Mouse (Mus musculus) midbrain, embryonic 16.5 days (tissue): Measurements from ENCODE around the gene Sox6. TPM values are rescaled to one million over a fixed set of nuclear protein-coding genes. Genes with fewer than 3 reads are reported as not detected.

ENCODE experiments used
- ATAC-seq: fragments of 200-750 bp; cut with Nextera tagmentation; 2 replicates; pipeline ENCODE4 v1.8.0; 2017; ENCODE audit warnings: moderate TSS enrichment
- H3K27ac ChIP-seq: fragments of 300-500 bp; sonication (generic); 2 replicates; pipeline ENCODE4 v1.5.1; 2014; ENCODE audit warnings: mild to moderate bottlenecking, low read length, mixed read lengths
- H3K27me3 ChIP-seq: fragments of 300-500 bp; sonication (generic); 2 replicates; pipeline ENCODE4 v1.6.1; 2014; ENCODE audit warnings: low read depth, low read length, mixed read lengths; ENCODE audit not compliant: control insufficient read depth, insufficient read depth
- H3K36me3 ChIP-seq: fragments of 300-500 bp; sonication (generic); 2 replicates; pipeline ENCODE4 v1.6.1; 2014; ENCODE audit warnings: mild to moderate bottlenecking, low read length, moderate library complexity, mixed read lengths; ENCODE audit not compliant: control insufficient read depth, insufficient read depth
- H3K4me1 ChIP-seq: fragments of 300-500 bp; sonication (generic); 2 replicates; pipeline ENCODE4 v1.6.1; 2014; ENCODE audit warnings: mild to moderate bottlenecking, low read length, mixed read lengths; ENCODE audit not compliant: control insufficient read depth, insufficient read depth
- H3K4me2 ChIP-seq: fragments of 300-500 bp; sonication (generic); 2 replicates; pipeline ENCODE4 v1.6.1; 2014; ENCODE audit warnings: mild to moderate bottlenecking, low read length, mixed read lengths
- H3K4me3 ChIP-seq: fragments of 300-500 bp; sonication (generic); 2 replicates; pipeline ENCODE4 v1.5.1; 2014; ENCODE audit warnings: low read depth, mild to moderate bottlenecking, low read length, moderate library complexity, mixed read lengths
- H3K9ac ChIP-seq: fragments of 300-500 bp; sonication (generic); 2 replicates; pipeline ENCODE4 v1.6.1; 2014; ENCODE audit warnings: low read depth, low read length, mixed read lengths
- H3K9me3 ChIP-seq: fragments of 300-500 bp; sonication (generic); replicated peaks from 2 replicates; pipeline ENCODE4 v1.6.1; 2014; ENCODE audit warnings: mild to moderate bottlenecking, low read length, mixed read lengths; ENCODE audit not compliant: control insufficient read depth, poor library complexity, severe bottlenecking
- WGBS: fragments of 180-500 bp; shearing (Covaris S2); extraction: QIAGEN DNeasy Blood & Tissue Kit; methylation state at CpG from one replicate; pipeline ENCODE4 v1.1.7; 2014; 5-methylcytosine and 5-hydroxymethylcytosine counted together
- polyA plus RNA-seq: library from polyadenylated mRNA; unstranded; fragments of >200 nt; fragmentation: Nextera tagmentation; extraction: Ambion mirVana; gene quantifications from 2 replicates; pipeline ENCODE4 v1.2.1, GENCODE M21; 2015

The Sox6 gene
- polyA plus RNA-seq, 1 experiment from 2014 or later, result 47.2 TPM

GRCm38 (mm10) chr7:115466811-115467210 lies 571.8 kb downstream of the Sox6 start:
- Histone ChIP-seq H3K9ac (no peak overlapping the region), H3K9me3 (no peaks in the 10 kb centered on the region), H3K4me2 (no peak overlapping the region), H3K27ac (no peak overlapping the region), H3K4me3 (no peak overlapping the region), H3K4me1 (no peaks in the 10 kb centered on the region), H3K27me3 (no peaks in the 10 kb centered on the region), H3K36me3 (no peaks in the 10 kb centered on the region)
- ATAC-seq, result no peak
- WGBS, result 83% methylated on average over 6 of the region's 6 CpGs

- H3K9ac ChIP-seq, result no peak overlapping the region
- H3K4me3 ChIP-seq, result no peak overlapping the region
- no peak overlapping the region for H3K27ac ChIP-seq
- no peak for ATAC-seq
- no peaks in the 10 kb centered on the region for H3K36me3 ChIP-seq
- no peaks in the 10 kb centered on the region for H3K4me1 ChIP-seq
- H3K9me3 ChIP-seq, result no peaks in the 10 kb centered on the region
- no peaks in the 10 kb centered on the region for H3K27me3 ChIP-seq
- 85% methylated on average over 2 of the region's 2 CpGs for WGBS
- H3K4me2 ChIP-seq, result no peak overlapping the region
Measured at GRCm38 (mm10) chr7:115463367-115463766, 575.2 kb downstream of the Sox6 start.

GRCm38 (mm10) chr7:115462276-115462675 lies 576.3 kb downstream of the Sox6 start:
- no peak for ATAC-seq
- no peaks in the 10 kb centered on the region for H3K36me3 ChIP-seq

GRCm38 (mm10) chr7:115454988-115455387 lies 583.6 kb downstream of the Sox6 start:
- no peak overlapping the region for H3K27ac ChIP-seq
- peaks cover 3% of the 10 kb centered on the region; the same call in 1 of the 2 replicates for H3K4me1 ChIP-seq
- H3K4me3 ChIP-seq, result no peak overlapping the region
- WGBS, result 92% methylated on average over 5 of the region's 5 CpGs
- no peaks in the 10 kb centered on the region for H3K36me3 ChIP-seq
- no peak for ATAC-seq
- H3K27me3 ChIP-seq, result no peaks in the 10 kb centered on the region
- no peaks in the 10 kb centered on the region for H3K9me3 ChIP-seq
- no peak overlapping the region for H3K9ac ChIP-seq
- no peak overlapping the region for H3K4me2 ChIP-seq

More at GRCm38 (mm10) chr7:115462276-115462675, 576.3 kb downstream of the Sox6 start:
- Histone ChIP-seq H3K4me2 (no peak overlapping the region), H3K9me3 (no peaks in the 10 kb centered on the region), H3K27me3 (no peaks in the 10 kb centered on the region), H3K4me1 (no peaks in the 10 kb centered on the region), H3K4me3 (no peak overlapping the region), H3K27ac (no peak overlapping the region), H3K9ac (no peak overlapping the region)
- 82% methylated on average over 4 of the region's 4 CpGs for WGBS

- Histone ChIP-seq H3K4me1 (peaks cover 3% of the 10 kb centered on the region; the same call in 1 of the 2 replicates), H3K9me3 (no peaks in the 10 kb centered on the region), H3K36me3 (no peaks in the 10 kb centered on the region), H3K27me3 (no peaks in the 10 kb centered on the region), H3K4me3 (no peak overlapping the region), H3K9ac (no peak overlapping the region), H3K4me2 (no peak overlapping the region), H3K27ac (no peak overlapping the region)
- 62% methylated on average over 7 of the region's 7 CpGs for WGBS
- no peak for ATAC-seq
Measured at GRCm38 (mm10) chr7:115453713-115454073, 584.9 kb downstream of the Sox6 start.

GRCm38 (mm10) chr7:115453042-115453712 lies 585.4 kb downstream of the Sox6 start:
- H3K4me2 ChIP-seq, result no peak overlapping the region

GRCm38 (mm10) chr7:115450431-115451195 lies 588.0 kb downstream of the Sox6 start:
- Histone ChIP-seq H3K9me3 (no peaks in the 10 kb centered on the region), H3K4me2 (no peak overlapping the region), H3K9ac (0 out of 2 replicates have a peak overlapping the region, but pooled peaks have one; percentile 16), H3K27me3 (no peaks in the 10 kb centered on the region), H3K4me3 (no peak overlapping the region), H3K27ac (no peak overlapping the region), H3K36me3 (no peaks in the 10 kb centered on the region), H3K4me1 (peaks cover 3% of the 10 kb centered on the region; the same call in 1 of the 2 replicates)
- WGBS, result 50% methylated on average over 23 of the region's 23 CpGs
- ATAC-seq, result no peak

More at GRCm38 (mm10) chr7:115453042-115453712, 585.4 kb downstream of the Sox6 start:
- no peak overlapping the region for H3K27ac ChIP-seq
- WGBS, result 25% methylated on average over 21 of the region's 21 CpGs
- ATAC-seq, result no peak
- no peak overlapping the region for H3K4me3 ChIP-seq
- H3K27me3 ChIP-seq, result no peaks in the 10 kb centered on the region
- H3K36me3 ChIP-seq, result no peaks in the 10 kb centered on the region
- H3K4me1 ChIP-seq, result peaks cover 3% of the 10 kb centered on the region; the same call in 1 of the 2 replicates
- no peak overlapping the region for H3K9ac ChIP-seq
- H3K9me3 ChIP-seq, result no peaks in the 10 kb centered on the region

- H3K36me3 ChIP-seq, result no peaks in the 10 kb centered on the region
- H3K4me2 ChIP-seq, result no peak overlapping the region
- H3K4me1 ChIP-seq, result peaks cover 3% of the 10 kb centered on the region; the same call in 1 of the 2 replicates
- no peak overlapping the region for H3K27ac ChIP-seq
- H3K27me3 ChIP-seq, result no peaks in the 10 kb centered on the region
- 64% methylated on average over 8 of the region's 8 CpGs for WGBS
- no peak for ATAC-seq
- no peaks in the 10 kb centered on the region for H3K9me3 ChIP-seq
- H3K9ac ChIP-seq, result no peak overlapping the region
- H3K4me3 ChIP-seq, result no peak overlapping the region
Measured at GRCm38 (mm10) chr7:115448403-115449025, 590.1 kb downstream of the Sox6 start.

GRCm38 (mm10) chr7:115447091-115447490 lies 591.5 kb downstream of the Sox6 start:
- no peak overlapping the region for H3K4me2 ChIP-seq
- H3K4me1 ChIP-seq, result peaks cover 3% of the 10 kb centered on the region; the same call in 1 of the 2 replicates
- no peak overlapping the region for H3K4me3 ChIP-seq
- H3K36me3 ChIP-seq, result no peaks in the 10 kb centered on the region
- no peak for ATAC-seq
- no peaks in the 10 kb centered on the region for H3K27me3 ChIP-seq
- H3K27ac ChIP-seq, result no peak overlapping the region
- H3K9me3 ChIP-seq, result no peaks in the 10 kb centered on the region
- WGBS, result 69% methylated on average over 3 of the region's 3 CpGs
- no peak overlapping the region for H3K9ac ChIP-seq
